Mouse (Mus musculus): ENCODE data around the gene Scgb2a2. TPM values are rescaled to one million over a fixed set of nuclear protein-coding genes. Genes with fewer than 3 reads are reported as not detected.
"Not testable (repeated sequence)": the region's sequence is repeated elsewhere in the genome, so short reads cannot be mapped to it uniquely, and the experiment has no call there.

Scgb2a2 gene
- not detected for total RNA-seq (2021)
- long read RNA-seq, experiment 1: 0 reads
- long read RNA-seq, experiment 2: 0 reads

DNA sequence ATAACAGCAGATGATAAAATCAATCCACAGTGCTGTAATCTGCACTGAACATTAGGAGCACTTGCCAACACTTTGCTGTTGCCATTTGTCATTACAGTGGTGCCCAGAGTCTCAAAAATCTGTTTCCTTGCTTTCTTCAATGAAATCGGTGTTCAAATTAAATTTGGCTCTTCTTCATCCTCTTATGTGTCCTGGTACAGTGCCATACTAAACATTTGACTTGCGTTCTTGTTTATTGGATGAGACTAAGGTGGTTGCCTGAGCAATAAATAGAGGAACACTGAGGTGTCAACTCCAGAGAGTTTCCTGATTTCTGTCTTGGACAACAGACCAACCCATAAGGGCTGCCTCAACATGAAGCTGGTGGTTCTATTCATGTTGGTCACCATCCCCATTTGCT, at the start of gene Scgb2a2:
Scgb2a2 (plus strand) TSS at position 301 of the 400 bp plus-strand sequence.
- intact Hi-C loops (cut with DNase I): no loop called here
- DNase-seq: no peak

DNA sequence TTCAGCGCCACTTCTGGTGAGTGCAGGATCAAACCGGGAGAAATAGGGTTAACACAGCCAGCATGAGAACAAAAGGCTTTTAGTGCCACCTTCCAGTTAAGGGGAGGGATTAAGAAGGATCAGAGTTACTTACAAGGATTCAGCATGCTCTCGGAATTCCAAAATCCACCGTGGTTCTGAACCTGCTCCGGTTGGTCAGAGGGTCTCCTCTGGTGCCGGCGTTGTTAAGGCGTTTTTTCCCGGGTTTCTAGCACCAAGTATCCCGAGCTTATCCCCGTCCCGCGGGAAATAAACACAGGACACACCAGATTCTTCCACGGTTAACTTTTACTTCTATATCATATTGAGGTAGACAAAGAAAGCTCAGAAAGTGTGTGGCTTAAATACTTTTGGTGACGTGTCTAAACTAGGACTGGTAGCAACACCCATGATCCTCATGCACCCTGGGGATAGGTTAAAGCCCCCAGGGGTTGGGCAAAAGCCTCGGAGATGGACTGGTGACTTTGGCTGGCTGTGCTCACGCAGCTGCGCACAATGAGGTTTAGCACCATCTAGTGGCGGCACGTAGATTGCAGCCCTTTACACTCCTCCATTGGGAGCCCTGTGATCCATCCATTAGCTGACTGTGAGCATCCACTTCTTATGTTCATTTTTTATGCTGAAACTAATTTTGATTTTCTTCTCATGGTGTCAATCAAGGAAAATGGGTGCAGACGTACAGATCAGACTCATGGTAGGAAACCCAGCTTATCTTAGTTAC, 10.6 kb upstream of the Scgb2a2 start:
- peak; percentile 12 to 33 for DNase-seq
- intact Hi-C loops (cut with DNase I): not testable (repeated sequence)

DNA sequence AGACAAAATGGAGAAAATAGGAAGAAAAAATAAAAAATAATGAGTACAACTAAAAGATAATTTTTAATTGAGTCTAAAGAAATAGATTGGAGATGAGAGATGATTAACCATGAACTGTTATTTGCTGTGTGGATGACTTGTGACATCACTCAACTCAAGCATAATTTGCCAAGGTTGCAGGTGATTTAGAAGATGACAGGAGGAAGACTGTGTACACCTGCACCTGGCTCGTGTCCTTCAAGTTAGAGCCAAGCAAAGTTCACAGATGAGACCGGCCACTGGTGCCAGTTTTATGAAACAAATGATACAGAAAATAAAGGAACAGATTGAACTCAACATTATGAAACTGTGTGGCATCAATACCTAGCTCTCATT, 10.0 kb upstream of the Scgb2a2 start:
- DNase-seq: no peak
- intact Hi-C loops (cut with DNase I): no loop called here

DNA sequence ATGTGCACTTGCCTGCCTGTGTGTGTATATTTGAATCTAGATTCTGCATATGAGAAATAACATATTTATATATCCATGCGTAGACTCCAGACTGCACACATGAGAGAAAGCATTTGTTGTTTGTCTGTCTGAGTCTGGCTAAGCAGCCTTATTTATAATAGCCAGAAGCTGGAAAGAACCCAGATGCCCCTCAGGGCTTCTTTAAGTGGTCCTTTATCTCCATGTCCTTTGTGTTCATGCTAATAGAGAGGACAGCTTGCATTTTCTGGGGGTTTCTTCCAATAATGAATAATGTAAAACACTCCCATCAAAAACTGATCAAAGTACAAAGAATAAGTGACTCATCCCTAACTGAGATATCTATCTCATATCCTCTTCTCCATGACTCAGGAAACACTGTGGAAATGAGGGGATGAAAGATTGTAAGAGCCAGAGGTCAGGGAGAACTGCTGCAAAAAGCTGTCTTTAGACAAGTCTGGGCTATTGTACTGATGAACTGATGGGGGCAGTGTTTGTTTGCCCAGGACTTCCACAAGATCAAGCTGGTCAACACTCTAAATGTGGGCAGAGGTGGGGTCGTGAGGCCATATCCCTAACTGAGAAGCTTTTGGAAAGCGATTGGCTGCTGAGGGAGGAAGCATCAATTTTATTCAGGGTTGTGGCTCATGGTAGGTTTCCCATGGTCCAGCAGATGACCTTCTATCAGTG, 2.2 kb downstream of the Scgb2a2 start:
- intact Hi-C loops (cut with DNase I); DNase-seq: not testable (repeated sequence)

DNA sequence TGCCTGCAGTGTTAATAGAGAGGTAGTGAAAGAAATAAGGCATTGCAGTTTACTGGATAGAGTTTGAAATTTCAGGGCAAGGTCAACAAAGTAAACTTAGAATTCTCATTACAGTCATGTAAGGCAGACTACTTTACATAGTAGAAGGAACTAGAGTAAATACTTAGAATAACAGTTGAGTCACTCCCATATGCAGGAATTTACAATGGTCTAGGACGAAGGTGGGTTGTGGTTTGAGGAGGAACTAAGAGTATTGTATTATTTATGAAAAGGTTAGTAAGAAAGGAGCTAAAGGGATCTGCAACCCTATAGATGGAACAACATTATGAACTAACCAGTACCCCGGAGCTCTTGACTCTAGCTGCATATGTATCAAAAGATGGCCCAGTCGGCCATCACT, 13.5 kb downstream of the Scgb2a2 start:
- DNase-seq; intact Hi-C loops (cut with DNase I): not testable (repeated sequence)

DNA sequence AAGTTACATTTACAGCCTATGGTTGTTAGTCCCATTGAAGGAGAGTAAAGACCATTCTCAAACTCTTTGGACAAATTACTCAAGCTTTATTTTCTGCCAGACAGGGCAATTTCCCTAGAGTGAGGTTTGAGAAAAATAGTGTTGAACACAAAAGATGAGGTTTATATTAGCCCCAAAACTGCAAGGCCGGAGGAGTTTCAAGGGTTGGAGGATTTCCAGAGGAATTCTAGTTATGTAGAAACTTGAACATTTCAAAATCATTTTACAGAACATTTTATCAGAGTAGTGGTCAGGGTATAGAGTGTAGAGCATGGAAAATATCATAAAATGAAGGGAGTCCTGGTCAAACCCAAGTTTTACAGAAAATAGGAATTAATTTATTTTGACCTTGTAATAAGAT, 17.5 kb downstream of the Scgb2a2 start:
- intact Hi-C loops (cut with DNase I): no loop called here
- DNase-seq: no peak

DNA sequence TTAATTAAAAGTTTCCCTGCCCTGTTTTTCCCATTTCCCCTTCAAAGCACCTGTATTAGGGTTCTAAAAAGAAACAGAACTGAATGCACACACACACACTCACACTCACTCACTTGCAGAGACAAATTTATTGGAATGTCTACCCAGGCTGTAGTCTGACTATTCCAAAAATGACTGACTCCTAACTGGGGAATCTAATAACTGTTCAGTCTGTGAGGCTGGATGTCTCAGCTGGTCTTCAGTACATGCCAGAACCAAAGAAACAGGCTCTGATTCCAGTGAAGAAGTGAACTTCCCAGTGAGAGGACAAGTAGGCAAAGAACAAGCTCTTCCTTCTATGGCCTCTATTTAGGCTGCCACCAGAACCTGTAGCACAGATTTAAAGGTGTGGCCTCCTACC, 18.1 kb downstream of the Scgb2a2 start:
- intact Hi-C loops (cut with DNase I): no loop called here

DNA sequence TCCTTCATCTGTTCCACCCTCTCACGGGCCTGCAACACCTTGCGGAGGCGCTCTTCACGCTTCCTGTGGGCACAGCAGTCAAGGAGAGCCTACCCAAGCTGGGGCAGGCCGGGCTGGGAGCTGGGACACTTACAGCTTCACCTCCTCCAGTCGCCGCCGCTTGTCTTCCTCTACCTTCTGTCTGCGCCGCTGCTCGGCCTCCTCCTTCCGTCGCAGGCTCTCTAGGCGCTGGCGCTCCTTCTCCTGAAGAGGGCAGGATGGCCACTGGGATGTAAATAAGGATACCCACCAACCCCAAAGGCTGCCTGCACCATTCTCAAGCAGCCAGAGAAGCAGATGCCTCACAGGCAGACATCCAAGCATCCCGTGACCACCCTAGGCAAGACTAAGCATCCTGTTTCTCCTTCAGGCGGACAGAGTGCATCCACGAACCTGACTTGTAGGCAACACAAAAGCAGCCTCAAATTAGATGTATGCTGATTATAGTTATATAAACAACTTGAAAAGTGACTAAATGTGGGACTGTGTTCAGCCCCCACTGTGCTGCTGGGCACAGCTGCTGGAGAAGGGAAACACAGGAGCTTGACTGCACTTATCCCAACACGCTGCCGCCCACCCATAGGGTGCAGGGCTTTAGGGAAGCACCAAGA, 30.9 kb downstream of the Scgb2a2 start:
- intact Hi-C loops (cut with DNase I): no loop called here
- DNase-seq: no peak

More for the DNA sequence above, 18.1 kb downstream of the Scgb2a2 start:
- DNase-seq: no peak

DNA sequence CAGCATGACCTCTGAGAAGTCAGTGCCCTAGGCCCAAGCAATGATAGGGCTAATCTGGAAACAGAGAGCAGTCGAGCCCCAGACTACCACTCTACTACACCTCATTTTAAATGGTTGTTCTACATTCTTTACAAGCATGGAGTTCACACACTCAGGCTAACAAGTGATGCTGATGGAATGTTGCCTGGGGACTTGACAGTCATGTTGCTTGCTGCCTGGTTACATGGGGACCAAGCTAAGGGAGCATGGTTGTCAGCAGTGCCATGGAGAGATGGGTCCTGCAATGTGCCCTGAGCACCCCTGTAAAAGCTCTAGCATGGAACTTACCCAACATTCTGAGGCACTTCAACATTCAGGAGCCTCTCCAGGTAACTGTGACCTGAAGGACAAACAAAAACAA, 39.0 kb downstream of the Scgb2a2 start:
- DNase-seq: no peak
- intact Hi-C loops (cut with DNase I): no loop called here

DNA sequence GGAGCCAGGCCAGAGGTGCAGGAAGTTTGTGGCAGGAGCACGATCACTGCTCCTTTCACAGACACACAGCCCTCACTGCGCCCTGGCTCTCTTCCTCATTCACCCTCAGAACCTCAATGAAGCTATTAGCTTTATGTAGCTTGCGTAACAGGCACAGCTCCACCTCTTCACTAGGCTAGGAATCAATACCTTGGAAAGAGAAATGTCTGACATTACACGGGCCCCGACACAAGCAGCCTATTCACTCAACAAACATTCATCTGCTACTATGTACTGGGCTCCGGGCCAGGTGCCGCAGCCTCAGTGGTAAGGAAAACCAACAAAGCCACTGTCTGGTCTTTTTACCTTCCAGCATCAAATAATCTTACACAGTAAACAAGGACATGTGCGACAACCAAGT, 39.4 kb downstream of the Scgb2a2 start:
- intact Hi-C loops (cut with DNase I): no loop called here
- DNase-seq: no peak

DNA sequence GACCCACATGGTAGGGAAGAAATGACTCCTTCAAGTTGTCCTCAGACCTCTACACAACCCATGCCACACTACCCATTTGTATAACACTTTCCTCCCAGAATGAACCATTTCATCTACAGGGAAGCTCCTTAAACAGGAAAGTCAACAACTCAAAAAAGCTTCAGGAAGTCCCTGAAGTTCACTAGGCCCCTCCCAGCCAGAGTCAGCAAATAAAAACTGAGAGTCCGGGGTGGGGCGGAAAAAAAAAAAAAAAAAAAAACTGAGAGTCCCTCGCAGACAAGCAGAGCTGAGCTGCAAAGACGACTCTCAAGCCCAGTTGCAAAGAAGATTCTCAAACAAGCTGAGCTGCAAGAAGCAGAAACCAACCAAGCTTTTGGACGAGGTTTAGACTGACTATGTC, 48.7 kb downstream of the Scgb2a2 start:
- no peak for DNase-seq
- intact Hi-C loops (cut with DNase I): no loop called here

DNA sequence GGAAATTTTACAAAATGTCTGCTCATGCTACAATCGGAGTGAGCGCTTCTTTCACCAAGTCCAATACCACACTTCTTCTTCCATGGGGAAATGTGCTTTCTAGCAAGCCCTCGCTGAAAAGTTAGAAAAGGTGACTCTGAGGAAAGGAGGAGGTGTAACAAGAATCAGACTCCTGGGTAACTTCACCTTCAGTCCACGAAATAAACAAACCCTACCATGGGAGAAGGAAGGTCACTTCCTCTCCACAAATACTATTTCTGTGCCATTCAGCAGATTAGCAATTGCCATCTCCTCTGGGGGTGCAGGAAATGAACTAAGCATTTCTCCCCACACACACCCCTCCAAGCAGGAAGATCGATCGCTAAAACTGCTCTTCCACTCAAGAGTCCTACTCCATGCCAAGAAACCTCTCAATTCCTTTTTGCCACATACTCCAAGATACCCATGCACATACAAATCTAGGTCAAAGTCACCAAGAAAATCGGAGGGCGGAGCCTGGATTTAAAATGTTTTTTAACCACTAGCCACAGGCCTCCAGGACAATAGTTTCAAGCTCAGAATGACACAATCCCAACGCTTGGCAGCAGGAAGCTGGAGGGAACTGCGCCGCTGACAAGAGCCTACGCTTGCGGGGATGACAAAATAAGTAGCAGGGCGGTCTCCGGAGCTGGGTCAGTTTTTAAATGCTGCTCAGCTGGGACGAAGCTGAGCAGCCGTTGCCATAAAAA, 51.1 kb downstream of the Scgb2a2 start:
- DNase-seq: no peak
- intact Hi-C loops (cut with DNase I): no loop called here

DNA sequence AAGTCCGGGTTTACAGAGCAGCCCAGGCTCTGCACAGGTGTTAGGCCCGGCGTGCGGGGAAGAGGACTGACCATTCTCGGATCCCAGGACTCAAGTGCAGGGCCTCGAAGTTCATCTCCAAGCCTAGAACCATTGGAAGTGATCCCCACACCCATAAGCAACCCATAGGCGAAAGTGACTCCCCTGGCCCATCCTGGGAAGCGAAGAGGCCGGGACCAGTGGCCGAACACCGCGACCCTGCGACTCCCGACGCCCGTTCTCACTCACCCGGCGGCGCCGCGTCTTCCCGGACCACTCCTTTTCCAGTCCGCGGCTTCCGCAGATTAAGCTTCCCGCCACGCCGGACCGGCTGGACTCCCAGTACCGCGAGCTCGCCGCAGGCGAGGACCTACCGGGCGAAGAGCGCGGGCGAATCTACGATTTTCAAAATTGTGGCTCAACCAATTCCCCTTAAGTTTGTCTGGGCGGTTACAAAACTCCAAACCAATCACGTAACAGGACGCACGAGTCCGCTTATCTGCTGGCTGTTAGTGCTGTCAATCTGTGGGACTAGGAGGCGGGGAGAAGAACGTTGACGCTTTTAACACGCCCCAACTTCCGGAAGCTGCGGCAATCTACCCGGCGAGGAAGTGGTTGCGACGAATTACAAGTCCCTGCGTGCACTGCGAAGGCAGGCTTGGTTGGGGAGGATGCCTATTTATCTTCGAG, 51.9 kb downstream of the Scgb2a2 start, which contains the start of gene Incenp:
Incenp (minus strand) TSS at position 480 of the 708 bp plus-strand sequence.
- DNase-seq: peak; percentile 84 to 85

DNA sequence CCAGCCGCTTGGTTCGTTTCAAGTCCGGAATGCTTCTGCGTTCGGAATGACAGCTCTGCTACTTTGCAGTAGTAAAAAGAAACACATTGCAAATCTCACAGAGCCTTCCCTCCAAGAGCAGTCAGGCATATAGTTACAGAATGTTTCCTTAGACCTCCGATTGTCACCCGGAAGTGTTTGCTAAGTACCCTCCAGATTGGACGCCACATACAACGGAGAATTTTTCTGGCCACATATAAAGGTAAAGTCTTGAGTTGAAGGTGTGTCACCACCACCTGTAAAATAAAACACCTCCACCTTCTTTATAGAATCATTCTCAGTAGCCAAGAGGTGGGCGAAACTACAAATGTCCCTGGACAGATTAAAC, 52.4 kb downstream of the Scgb2a2 start:
- intact Hi-C loops (cut with DNase I): no loop called here
- DNase-seq: no peak

More for the DNA sequence above, 51.9 kb downstream of the Scgb2a2 start, which contains the start of gene Incenp:
- intact Hi-C loops (cut with DNase I): no loop called here

DNA sequence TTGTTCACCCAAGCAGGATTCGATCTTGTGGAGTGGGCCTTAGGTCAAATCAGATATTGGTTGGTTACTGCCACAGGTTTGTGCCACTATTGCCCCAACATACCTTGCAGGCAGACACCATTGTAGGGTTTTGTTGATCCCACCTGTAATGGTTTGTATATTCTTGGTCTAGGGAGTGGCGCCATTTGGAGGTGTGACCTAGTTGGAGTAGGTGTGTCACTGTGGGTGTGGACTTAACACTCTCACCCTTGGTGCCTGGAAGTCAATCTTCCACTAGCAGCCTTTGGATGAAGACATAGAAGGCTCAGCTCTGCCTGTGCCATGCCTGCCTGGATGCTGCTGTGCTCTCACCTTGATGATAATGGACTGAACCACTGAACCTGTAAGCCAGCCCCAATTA, 53.3 kb downstream of the Scgb2a2 start:
- intact Hi-C loops (cut with DNase I); DNase-seq: not testable (repeated sequence)

Small RNA genes within 50 kb of the gene (microRNA-seq; reads per million reads assigned to microRNA genes)
- gene Gm22369: 0 reads per million in 2 experiments

Other genes starting within 250 kb of the Scgb2a2 start
- 1 to 10 TPM; 1.9 to 6.4 TPM for gene Incenp, start 52.0 kb downstream of the Scgb2a2 start, total RNA-seq (2021)
- 1,000 to 10,000 TPM; 1,946 to 2,068 TPM for gene Fth1, start 133.0 kb downstream of the Scgb2a2 start, total RNA-seq (2021)
- under 1 TPM in 1 of 2 experiments, not detected in 1; 0.15 TPM for gene Best1, start 154.1 kb downstream of the Scgb2a2 start, total RNA-seq (2021)
- 1 to 10 TPM; 4.5 to 4.6 TPM for gene Rab3il1, start 154.1 kb downstream of the Scgb2a2 start, total RNA-seq (2021)
- gene Fads3, start 194.0 kb downstream of the Scgb2a2 start, total RNA-seq (2021): 1 to 10 TPM; 2.4 to 2.9 TPM

Measured in gastrocnemius, postnatal 36 days (tissue).